Mouse (Mus musculus) inflammation-experienced regulatory T-cells, adult 6 months (primary cell): ENCODE results near the gene Mybbp1a. TPM values are rescaled to one million over a fixed set of nuclear protein-coding genes. Genes with fewer than 3 reads are reported as not detected.

ENCODE experiments used
- ATAC-seq: one replicate; pipeline ENCODE4 v1.8.0; 2017
- polyA plus RNA-seq, 3 experiments: library from polyadenylated mRNA; unstranded; fragments of 100-300 nt; shearing (Covaris generic); gene quantifications; one replicate each; pipeline ENCODE4 v1.2.1; 2017

The Mybbp1a gene
- polyA plus RNA-seq, 3 experiments from 2014 or later = 46.1 to 71.2 (median 64.1) TPM

GRCm38 (mm10) chr11:72478228-72478627 is 37.1 kb downstream of the Mybbp1a start:
- ATAC-seq = no peak

GRCm38 (mm10) chr11:72479499-72479898 is 38.3 kb downstream of the Mybbp1a start:
- no peak for ATAC-seq

- ATAC-seq = no peak
Measured at GRCm38 (mm10) chr11:72481313-72481712, 40.2 kb downstream of the Mybbp1a start.

- no peak for ATAC-seq
Measured at GRCm38 (mm10) chr11:72481952-72482351, 40.8 kb downstream of the Mybbp1a start.

- no peak for ATAC-seq
Measured at GRCm38 (mm10) chr11:72484549-72484948, 43.4 kb downstream of the Mybbp1a start.

- ATAC-seq = no peak
Measured at GRCm38 (mm10) chr11:72485157-72485556, 44.0 kb downstream of the Mybbp1a start.

GRCm38 (mm10) chr11:72485960-72486359 is 44.8 kb downstream of the Mybbp1a start:
- ATAC-seq = no peak

- no peak for ATAC-seq
Measured at GRCm38 (mm10) chr11:72487171-72487570, 46.0 kb downstream of the Mybbp1a start.

- no peak for ATAC-seq
Measured at GRCm38 (mm10) chr11:72487739-72488138, 46.6 kb downstream of the Mybbp1a start.

- no peak for ATAC-seq
Measured at GRCm38 (mm10) chr11:72488753-72489271, 47.7 kb downstream of the Mybbp1a start.

GRCm38 (mm10) chr11:72489397-72489796 is 48.2 kb downstream of the Mybbp1a start:
- ATAC-seq = no peak

- no peak for ATAC-seq
Measured at GRCm38 (mm10) chr11:72489881-72490301, 48.7 kb downstream of the Mybbp1a start, which contains the start of gene Spns2. Gene Spns2, minus strand, starts transcription at chr11:72489904.

GRCm38 (mm10) chr11:72491130-72491960 is 50.2 kb downstream of the Mybbp1a start:
- ATAC-seq = no peak

- no peak for ATAC-seq
Measured at GRCm38 (mm10) chr11:72494046-72494988, 53.2 kb downstream of the Mybbp1a start.

GRCm38 (mm10) chr11:72496066-72496465 is 54.9 kb downstream of the Mybbp1a start:
- ATAC-seq = no peak

GRCm38 (mm10) chr11:72496775-72497174 is 55.6 kb downstream of the Mybbp1a start:
- ATAC-seq = no peak

GRCm38 (mm10) chr11:72497367-72497766 is 56.2 kb downstream of the Mybbp1a start:
- ATAC-seq = no peak

- no peak for ATAC-seq
Measured at GRCm38 (mm10) chr11:72500139-72500538, 59.0 kb downstream of the Mybbp1a start.

Other genes starting within 250 kb of the Mybbp1a start
- gene Gm43951, start 234.5 kb upstream of the Mybbp1a start, polyA plus RNA-seq = not detected
- gene 4933427D14Rik, start 233.9 kb upstream of the Mybbp1a start, polyA plus RNA-seq = 10 to 100 TPM; 16.7 to 27.9 (median 22.9) TPM
- gene Txndc17, start 233.8 kb upstream of the Mybbp1a start, polyA plus RNA-seq = 100 to 1,000 TPM; 106 to 179 (median 111) TPM
- gene Med31, start 225.8 kb upstream of the Mybbp1a start, polyA plus RNA-seq = 10 to 100 TPM; 18.1 to 26.9 (median 22.3) TPM
- gene Slc13a5, start 174.1 kb upstream of the Mybbp1a start, polyA plus RNA-seq = not detected
- 100 to 1,000 TPM in 1 of 3 experiments, 10 to 100 TPM in 2; 45.3 to 118 (median 50.4) TPM for gene Xaf1, start 139.7 kb upstream of the Mybbp1a start, polyA plus RNA-seq
- gene Fbxo39, start 126.9 kb upstream of the Mybbp1a start, polyA plus RNA-seq = not detected
- not detected for gene Tekt1, start 78.9 kb upstream of the Mybbp1a start, polyA plus RNA-seq
- not detected for gene Smtnl2, start 29.6 kb upstream of the Mybbp1a start, polyA plus RNA-seq
- not detected for gene Ggt6, start 5.8 kb upstream of the Mybbp1a start, polyA plus RNA-seq
- not detected for gene Spns2, start 48.5 kb downstream of the Mybbp1a start, polyA plus RNA-seq
- gene Spns3, start 109.2 kb downstream of the Mybbp1a start, polyA plus RNA-seq = 1 to 10 TPM in 1 of 3 experiments, under 1 TPM in 2; 0.24 to 1.2 (median 0.25) TPM
- 10 to 100 TPM; 38.6 to 45.4 (median 42.8) TPM for gene Ube2g1, start 165.9 kb downstream of the Mybbp1a start, polyA plus RNA-seq
- 10 to 100 TPM; 30.2 to 52.7 (median 40.1) TPM for gene Ankfy1, start 248.7 kb downstream of the Mybbp1a start, polyA plus RNA-seq